Mouse (Mus musculus): ENCODE measurements at regions not wholly inside any gene's neighbourhood (a gene's known extent, or its start where the extent isn't known, plus 50 kb on each side); places are given as distances from the start of the nearest gene placed in this dataset.

- TF ChIP-seq CTCF (conservative IDR thresholded peaks at IDR 0.05; ENCODE audit: insufficient read depth, insufficient read length, low read depth, low read length) (no peak), POLR2A (IDR thresholded peaks at IDR 0.05; ENCODE audit: low read depth, low read length) (no peak)
Measured at GRCm38 (mm10) chr15:52167811-52168210, 1716.9 kb upstream of the Gm7489 start.
